Mouse (Mus musculus) liver, postnatal 0 days (tissue): ENCODE measurements at regions not wholly inside any gene's neighbourhood (a gene's known extent, or its start where the extent isn't known, plus 50 kb on each side); places are given as distances from the start of the nearest gene placed in this dataset.

Experiments
- ATAC-seq: fragments of 200-750 bp; cut with Nextera tagmentation; 2 replicates; pipeline ENCODE4 v1.8.0; 2017; ENCODE audit warnings: mild to moderate bottlenecking, moderate library complexity
- DNase-seq: peaks from one replicate; pipeline ENCODE4 v3.0.0-alpha.2; 2016
- H3K27ac ChIP-seq: fragments of 300-500 bp; sonication (generic); 2 replicates; pipeline ENCODE4 v1.5.1; 2014; ENCODE audit warnings: antibody characterized with exemption, moderate library complexity, mild to moderate bottlenecking, low read depth
- H3K27me3 ChIP-seq: fragments of 300-500 bp; sonication (generic); 2 replicates; pipeline ENCODE4 v1.6.1; 2014; ENCODE audit warnings: low read length, control low read depth, mixed read lengths; ENCODE audit not compliant: insufficient read depth
- H3K36me3 ChIP-seq: fragments of 300-500 bp; sonication (generic); replicated peaks from 2 replicates; pipeline ENCODE4 v1.6.1; 2014; ENCODE audit warnings: mild to moderate bottlenecking, control low read depth, low read length, moderate library complexity, mixed read lengths; ENCODE audit not compliant: insufficient read depth
- H3K4me1 ChIP-seq: fragments of 300-500 bp; sonication (generic); 2 replicates; pipeline ENCODE4 v1.6.1; 2014; ENCODE audit warnings: antibody characterized with exemption, mild to moderate bottlenecking, control low read depth; ENCODE audit not compliant: insufficient read depth
- H3K4me2 ChIP-seq: fragments of 300-500 bp; sonication (generic); 2 replicates; pipeline ENCODE4 v1.6.1; 2014; ENCODE audit warnings: low read depth, mild to moderate bottlenecking, low read length, moderate library complexity, mixed read lengths
- H3K4me3 ChIP-seq: fragments of 300-500 bp; sonication (generic); 2 replicates; pipeline ENCODE4 v1.5.1; 2014; ENCODE audit warnings: low read depth, low read length
- H3K9ac ChIP-seq: fragments of 300-500 bp; sonication (generic); replicated peaks from 2 replicates; pipeline ENCODE4 v1.6.1; 2014; ENCODE audit warnings: mild to moderate bottlenecking, moderate library complexity
- H3K9me3 ChIP-seq: fragments of 300-500 bp; sonication (generic); 2 replicates; pipeline ENCODE4 v1.6.1; 2016; ENCODE audit warnings: mild to moderate bottlenecking, control low read depth, low read length, mixed read lengths
- CTCF ChIP-seq: sonication (generic); IDR thresholded peaks from 2 replicates; pipeline ENCODE4 v1.5.1; 2016; ENCODE audit warnings: antibody characterized with exemption, low read depth
- EP300 ChIP-seq: IDR thresholded peaks from 2 replicates; pipeline ENCODE4 v1.6.1; 2016; ENCODE audit warnings: antibody characterized with exemption, low read depth, mild to moderate bottlenecking
- WGBS: fragments of 180-500 bp; shearing (Covaris S2); extraction: QIAGEN DNeasy Blood & Tissue Kit; methylation state at CpG from one replicate; pipeline ENCODE4 v1.1.7; 2014; ENCODE audit not compliant: insufficient replicate concordance; 5-methylcytosine and 5-hydroxymethylcytosine counted together

DNA sequence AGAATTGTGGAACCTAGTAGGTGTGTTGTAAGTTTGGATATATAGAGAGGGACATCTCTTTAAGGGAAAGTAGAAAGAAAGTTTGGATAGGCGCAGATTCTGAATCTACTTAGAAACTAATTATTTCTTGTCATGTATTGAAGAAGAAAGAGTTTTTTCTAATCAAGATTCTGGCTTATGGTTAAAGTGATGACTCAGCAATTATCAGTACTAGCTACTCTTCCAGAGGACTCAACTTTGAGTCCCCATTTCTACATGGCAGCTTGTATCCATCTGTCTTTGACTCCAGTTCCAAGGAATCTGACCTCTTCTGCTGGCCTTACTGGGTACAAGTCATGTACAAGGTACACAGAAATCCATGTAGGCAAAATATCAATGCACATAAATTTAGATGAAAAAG is 2767.1 kb downstream of the Gm37988 start:
- TF ChIP-seq CTCF (no peak), EP300 (no peak)
- H3K4me2 ChIP-seq = no peak overlapping the region
- H3K27me3 ChIP-seq = no peaks in the 10 kb centered on the region
- WGBS = 84% methylated on average over 1 of the region's 1 CpGs
- no peak overlapping the region for H3K4me3 ChIP-seq
- no peak overlapping the region for H3K27ac ChIP-seq
- no peaks in the 10 kb centered on the region for H3K4me1 ChIP-seq
- no peak for ATAC-seq
- no peaks in the 10 kb centered on the region for H3K36me3 ChIP-seq
- no peak for DNase-seq
- no peak overlapping the region for H3K9ac ChIP-seq
- no peaks in the 10 kb centered on the region for H3K9me3 ChIP-seq

GRCm38 (mm10) chr1:7586409-7586808 is 2778.7 kb downstream of the Gm37988 start:
- no peak for ATAC-seq
- Histone ChIP-seq H3K9me3 (no peaks in the 10 kb centered on the region), H3K4me3 (no peak overlapping the region), H3K9ac (no peak overlapping the region), H3K27me3 (no peaks in the 10 kb centered on the region), H3K4me2 (no peak overlapping the region), H3K27ac (no peak overlapping the region), H3K4me1 (no peaks in the 10 kb centered on the region), H3K36me3 (no peaks in the 10 kb centered on the region)
- no peak for DNase-seq
- no peak for TF ChIP-seq EP300
- TF ChIP-seq CTCF = no peak
- 73% methylated on average over 3 of the region's 3 CpGs for WGBS

- no peak overlapping the region for H3K27ac ChIP-seq
These were observed 2783.6 kb downstream of the Gm37988 start for GRCm38 (mm10) chr1:7591327-7591726.

More at GRCm38 (mm10) chr1:7591327-7591726, 2783.6 kb downstream of the Gm37988 start:
- Histone ChIP-seq H3K36me3 (no peaks in the 10 kb centered on the region), H3K4me3 (no peak overlapping the region), H3K27me3 (no peaks in the 10 kb centered on the region), H3K4me2 (no peak overlapping the region), H3K9ac (no peak overlapping the region), H3K4me1 (no peaks in the 10 kb centered on the region), H3K9me3 (no peaks in the 10 kb centered on the region)
- ATAC-seq = no peak
- no peak for DNase-seq
- TF ChIP-seq EP300 = no peak
- no peak for TF ChIP-seq CTCF
